Mouse (Mus musculus): ENCODE data around the gene Amh. TPM values are rescaled to one million over a fixed set of nuclear protein-coding genes. Genes with fewer than 3 reads are reported as not detected.

Amh gene
- total and polyA plus RNA-seq, 3 experiments = 0.18 to 0.25 (median 0.18) TPM

GRCm38 (mm10) chr10:80855749-80856073 is 50.7 kb downstream of the Amh start:
- TF ChIP-seq POLR2A (IDR thresholded peaks at IDR 0.05; ENCODE audit: insufficient read depth, low read depth, low read length) = no peak
- Histone ChIP-seq H3K36me3 (ENCODE audit: control insufficient read depth, insufficient read depth, low read length) (no peaks in the 10 kb centered on the region), H3K79me2 (replicated peaks; ENCODE audit: control insufficient read depth, insufficient read depth, low read length) (peaks cover 1% of the 10 kb centered on the region; the same call in 1 of the 2 replicates), H3K4me1 (ENCODE audit: control insufficient read depth, insufficient read depth, low read length) (peaks cover 6% of the 10 kb centered on the region), H3K4me3 (peak overlapping the region; percentile 83), H3K9ac (ENCODE audit: low read depth, low read length) (peak overlapping the region; percentile 70), H3K27me3 (ENCODE audit: control insufficient read depth, insufficient read depth, low read length) (no peaks in the 10 kb centered on the region), H3K27ac (peak overlapping the region; percentile 70)
- intact Hi-C loops (cut with DNase I) = loop anchor here (2.0 kb wide), 1 partner anchor 31 kb away; no protein-coding TSS in a partner anchor
- 16% methylated on average over 11 of the region's 11 CpGs for WGBS
- DNase-seq = peak in 1 of 2 experiments; percentile 21

DNA sequence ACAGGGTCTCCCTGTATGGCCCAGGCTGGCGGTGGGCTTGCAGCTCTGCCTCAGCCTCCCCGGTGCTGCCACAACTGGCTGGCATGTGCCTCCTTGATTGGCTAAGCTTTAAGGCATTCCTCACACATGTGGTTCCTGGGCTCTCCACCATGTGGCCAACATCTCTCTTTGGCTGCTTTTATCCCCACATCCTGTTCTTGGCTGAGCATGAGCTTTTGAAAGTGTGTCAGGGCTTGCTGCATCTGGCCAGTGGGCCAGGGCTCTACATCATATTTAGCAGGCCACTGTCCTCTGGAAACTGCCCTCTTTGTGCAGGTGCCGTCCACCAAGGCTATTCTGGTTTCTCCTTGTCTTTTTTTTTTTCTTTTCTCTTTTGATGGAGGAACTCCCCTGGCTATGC is 51.2 kb downstream of the Amh start:
- Histone ChIP-seq H3K4me3 (no peak overlapping the region), H3K27me3 (ENCODE audit: control insufficient read depth, insufficient read depth, low read length) (no peaks in the 10 kb centered on the region), H3K4me1 (ENCODE audit: control insufficient read depth, insufficient read depth, low read length) (peaks cover 6% of the 10 kb centered on the region), H3K79me2 (replicated peaks; ENCODE audit: control insufficient read depth, insufficient read depth, low read length) (peaks cover 1% of the 10 kb centered on the region; the same call in 1 of the 2 replicates), H3K9ac (ENCODE audit: low read depth, low read length) (no peak overlapping the region), H3K27ac (no peak overlapping the region), H3K36me3 (ENCODE audit: control insufficient read depth, insufficient read depth, low read length) (no peaks in the 10 kb centered on the region)
- WGBS = 46% methylated on average over 3 of the region's 3 CpGs
- intact Hi-C loops (cut with DNase I) = no loop called here
- DNase-seq = peak in 1 of 2 experiments; percentile 44
- 0 out of 2 replicates have a peak, but pooled peaks have one; percentile 16 for TF ChIP-seq EP300 (IDR thresholded peaks at IDR 0.05; ENCODE audit: insufficient read depth, low read depth, low read length)
- peak; percentile 22; the same call in 1 of the 2 replicates for TF ChIP-seq CTCF (IDR thresholded peaks at IDR 0.05)
- no peak for TF ChIP-seq POLR2A (IDR thresholded peaks at IDR 0.05; ENCODE audit: insufficient read depth, low read depth, low read length)

GRCm38 (mm10) chr10:80856908-80857307 is 51.9 kb downstream of the Amh start:
- no peak overlapping the region for H3K9ac ChIP-seq (ENCODE audit: low read depth, low read length)
- peaks cover 1% of the 10 kb centered on the region; the same call in 1 of the 2 replicates for H3K79me2 ChIP-seq (replicated peaks; ENCODE audit: control insufficient read depth, insufficient read depth, low read length)
- H3K27me3 ChIP-seq (ENCODE audit: control insufficient read depth, insufficient read depth, low read length) = no peaks in the 10 kb centered on the region
- intact Hi-C loops (cut with DNase I) = no loop called here
- peaks cover 6% of the 10 kb centered on the region for H3K4me1 ChIP-seq (ENCODE audit: control insufficient read depth, insufficient read depth, low read length)
- no peaks in the 10 kb centered on the region for H3K36me3 ChIP-seq (ENCODE audit: control insufficient read depth, insufficient read depth, low read length)
- TF ChIP-seq POLR2A (IDR thresholded peaks at IDR 0.05; ENCODE audit: insufficient read depth, low read depth, low read length) = no peak
- no peak for TF ChIP-seq CTCF (IDR thresholded peaks at IDR 0.05)
- TF ChIP-seq EP300 (IDR thresholded peaks at IDR 0.05; ENCODE audit: insufficient read depth, low read depth, low read length) = no peak
- no peak overlapping the region for H3K4me3 ChIP-seq
- no peak overlapping the region for H3K27ac ChIP-seq
- 79% methylated on average over 5 of the region's 5 CpGs for WGBS
- DNase-seq = no peak

Small RNAs within 50 kb of the gene (microRNA-seq; reads per million reads assigned to microRNA genes)
- 1.7 to 3.5 reads per million in 2 experiments for gene Mir1982

Other genes with a start within 250 kb of the Amh start
- gene Rexo1, start 243.7 kb upstream of the Amh start, total RNA-seq (2021) = 10 to 100 TPM; 11.6 to 12.3 TPM
- 19.5 and 19.8 TPM in 2 replicates for gene Rexo1, start 243.7 kb upstream of the Amh start, polyA plus RNA-seq (2012; rRNA removed)
- gene Klf16, start 227.9 kb upstream of the Amh start, total RNA-seq (2021) = 1 to 10 TPM; 4.0 to 4.4 TPM
- gene Klf16, start 227.9 kb upstream of the Amh start, polyA plus RNA-seq (2012; rRNA removed) = 3.6 and 5.5 TPM in 2 replicates
- gene Abhd17a, start 214.9 kb upstream of the Amh start, total RNA-seq (2021) = 10 to 100 TPM; 40.2 to 46.9 TPM
- 67.3 and 80.0 TPM in 2 replicates for gene Abhd17a, start 214.9 kb upstream of the Amh start, polyA plus RNA-seq (2012; rRNA removed)
- gene Scamp4, start 202.4 kb upstream of the Amh start, total RNA-seq (2021) = 10 to 100 TPM; 20.8 to 26.9 TPM
- 58.9 and 60.5 TPM in 2 replicates for gene Scamp4, start 202.4 kb upstream of the Amh start, polyA plus RNA-seq (2012; rRNA removed)
- gene Adat3, start 202.4 kb upstream of the Amh start, total RNA-seq (2021) = 1 to 10 TPM in 1 of 2 experiments, under 1 TPM in 1; 0.60 to 1.1 TPM
- 1.0 and 2.5 TPM in 2 replicates for gene Adat3, start 202.4 kb upstream of the Amh start, polyA plus RNA-seq (2012; rRNA removed)
- under 1 TPM; 0.34 to 0.39 TPM for gene Gm49322, start 199.2 kb upstream of the Amh start, total RNA-seq (2021)
- gene Gm49322, start 199.2 kb upstream of the Amh start, polyA plus RNA-seq (2012; rRNA removed) = 0.62 and 2.0 TPM in 2 replicates
- 100 to 1,000 TPM; 117 to 130 TPM for gene Csnk1g2, start 182.4 kb upstream of the Amh start, total RNA-seq (2021)
- 125 and 130 TPM in 2 replicates for gene Csnk1g2, start 182.4 kb upstream of the Amh start, polyA plus RNA-seq (2012; rRNA removed)
- 10 to 100 TPM; 43.7 to 44.2 TPM for gene Btbd2, start 148.2 kb upstream of the Amh start, total RNA-seq (2021)
- gene Btbd2, start 148.2 kb upstream of the Amh start, polyA plus RNA-seq (2012; rRNA removed) = 57.3 and 60.1 TPM in 2 replicates
- gene Mknk2, start 127.1 kb upstream of the Amh start, total RNA-seq (2021) = 100 to 1,000 TPM; 176 to 229 TPM
- 199 and 208 TPM in 2 replicates for gene Mknk2, start 127.1 kb upstream of the Amh start, polyA plus RNA-seq (2012; rRNA removed)
- gene Mob3a, start 103.3 kb upstream of the Amh start, total RNA-seq (2021) = 1 to 10 TPM; 7.4 to 7.6 TPM
- gene Mob3a, start 103.3 kb upstream of the Amh start, polyA plus RNA-seq (2012; rRNA removed) = 11.7 and 13.6 TPM in 2 replicates
- gene Izumo4, start 103.1 kb upstream of the Amh start, total RNA-seq (2021) = 1 to 10 TPM; 3.4 to 3.8 TPM
- 13.3 and 15.6 TPM in 2 replicates for gene Izumo4, start 103.1 kb upstream of the Amh start, polyA plus RNA-seq (2012; rRNA removed)
- 10 to 100 TPM; 40.2 to 42.6 TPM for gene Ap3d1, start 63.0 kb upstream of the Amh start, total RNA-seq (2021)
- gene Ap3d1, start 63.0 kb upstream of the Amh start, polyA plus RNA-seq (2012; rRNA removed) = 52.9 and 66.5 TPM in 2 replicates
- gene Dot1l, start 50.0 kb upstream of the Amh start, total RNA-seq (2021) = 10 to 100 TPM; 18.8 to 19.6 TPM
- 35.0 and 39.6 TPM in 2 replicates for gene Dot1l, start 50.0 kb upstream of the Amh start, polyA plus RNA-seq (2012; rRNA removed)
- 10 to 100 TPM; 27.3 to 30.4 TPM for gene Sf3a2, start 7.0 kb upstream of the Amh start, total RNA-seq (2021)
- gene Sf3a2, start 7.0 kb upstream of the Amh start, polyA plus RNA-seq (2012; rRNA removed) = 18.4 and 19.7 TPM in 2 replicates
- gene Plekhj1, start 6.6 kb upstream of the Amh start, total RNA-seq (2021) = 10 to 100 TPM; 29.7 to 33.0 TPM
- 28.9 and 33.2 TPM in 2 replicates for gene Plekhj1, start 6.6 kb upstream of the Amh start, polyA plus RNA-seq (2012; rRNA removed)
- gene Jsrp1, start 8.3 kb downstream of the Amh start, total RNA-seq (2021) = 1 to 10 TPM in 1 of 2 experiments, under 1 TPM in 1; 0.25 to 1.1 TPM
- gene Jsrp1, start 8.3 kb downstream of the Amh start, polyA plus RNA-seq (2012; rRNA removed) = 0.21 and 0.56 TPM in 2 replicates
- 100 to 1,000 TPM; 850 to 914 TPM for gene Oaz1, start 21.4 kb downstream of the Amh start, total RNA-seq (2021)
- gene Oaz1, start 21.4 kb downstream of the Amh start, polyA plus RNA-seq (2012; rRNA removed) = 1,001 and 1,201 TPM in 2 replicates
- 10 to 100 TPM; 10.7 to 15.8 TPM for gene Lingo3, start 38.8 kb downstream of the Amh start, total RNA-seq (2021)
- 12.0 and 15.1 TPM in 2 replicates for gene Lingo3, start 38.8 kb downstream of the Amh start, polyA plus RNA-seq (2012; rRNA removed)
- 10 to 100 TPM; 19.4 to 23.2 TPM for gene Lsm7, start 50.0 kb downstream of the Amh start, total RNA-seq (2021)
- gene Lsm7, start 50.0 kb downstream of the Amh start, polyA plus RNA-seq (2012; rRNA removed) = 74.9 and 79.9 TPM in 2 replicates
- gene Sppl2b, start 50.0 kb downstream of the Amh start, total RNA-seq (2021) = 10 to 100 TPM; 15.4 to 16.8 TPM
- gene Sppl2b, start 50.0 kb downstream of the Amh start, polyA plus RNA-seq (2012; rRNA removed) = 51.4 and 74.2 TPM in 2 replicates
- gene Tmprss9, start 66.6 kb downstream of the Amh start, total RNA-seq (2021) = not detected
- 0.02 TPM in 1 of 2 replicates, not detected in the other for gene Tmprss9, start 66.6 kb downstream of the Amh start, polyA plus RNA-seq (2012; rRNA removed)
- gene Timm13, start 95.7 kb downstream of the Amh start, total RNA-seq (2021) = 100 to 1,000 TPM; 126 to 133 TPM
- gene Timm13, start 95.7 kb downstream of the Amh start, polyA plus RNA-seq (2012; rRNA removed) = 151 and 188 TPM in 2 replicates
- gene Lmnb2, start 113.0 kb downstream of the Amh start, total RNA-seq (2021) = 1 to 10 TPM; 3.6 to 5.4 TPM
- gene Lmnb2, start 113.0 kb downstream of the Amh start, polyA plus RNA-seq (2012; rRNA removed) = 5.4 and 7.4 TPM in 2 replicates
- 10 to 100 TPM; 10.9 to 13.9 TPM for gene Gadd45b, start 124.8 kb downstream of the Amh start, total RNA-seq (2021)
- gene Gadd45b, start 124.8 kb downstream of the Amh start, polyA plus RNA-seq (2012; rRNA removed) = 10.0 and 10.1 TPM in 2 replicates
- under 1 TPM; 0.50 to 0.63 TPM for gene Gng7, start 209.7 kb downstream of the Amh start, total RNA-seq (2021)
- 0.68 and 1.1 TPM in 2 replicates for gene Gng7, start 209.7 kb downstream of the Amh start, polyA plus RNA-seq (2012; rRNA removed)
- gene Diras1, start 220.4 kb downstream of the Amh start, total RNA-seq (2021) = not detected
- gene Diras1, start 220.4 kb downstream of the Amh start, polyA plus RNA-seq (2012; rRNA removed) = 0.04 and 0.06 TPM in 2 replicates
- gene Slc39a3, start 232.2 kb downstream of the Amh start, total RNA-seq (2021) = 10 to 100 TPM; 13.9 to 14.4 TPM
- 20.5 and 21.9 TPM in 2 replicates for gene Slc39a3, start 232.2 kb downstream of the Amh start, polyA plus RNA-seq (2012; rRNA removed)